Mouse (Mus musculus) kidney, adult 9 months (tissue): ENCODE results near the gene Accs.

Experiments
- DNase-seq: peaks from one replicate; pipeline ENCODE4 v3.0.0; 2022

Accs gene

GRCm38 (mm10) chr2:93851303-93851702 is 1.6 kb upstream of the Accs start:
- no peak for DNase-seq

GRCm38 (mm10) chr2:93850317-93850944 is 688 bp upstream of the Accs start:
- no peak for DNase-seq

GRCm38 (mm10) chr2:93841349-93841748 is 8.4 kb downstream of the Accs start:
- DNase-seq: no peak

- DNase-seq: no peak
Measured at GRCm38 (mm10) chr2:93840109-93840508, 9.6 kb downstream of the Accs start.

GRCm38 (mm10) chr2:93838931-93839330 is 10.8 kb downstream of the Accs start:
- DNase-seq: no peak

- DNase-seq: peak; percentile 90
Measured at GRCm38 (mm10) chr2:93836232-93836785, 13.4 kb downstream of the Accs start.

GRCm38 (mm10) chr2:93835596-93835995 is 14.1 kb downstream of the Accs start:
- no peak for DNase-seq

GRCm38 (mm10) chr2:93823519-93823918 is 26.2 kb downstream of the Accs start:
- peak; percentile 91 for DNase-seq

- DNase-seq: peak; percentile 90
Measured at GRCm38 (mm10) chr2:93822045-93822749, 27.5 kb downstream of the Accs start, which contains the start of gene Ext2. TSS of gene Ext2 (minus strand) at chr2:93822568.

- DNase-seq: no peak
Measured at GRCm38 (mm10) chr2:93817791-93818190, 32.0 kb downstream of the Accs start.

- no peak for DNase-seq
Measured at GRCm38 (mm10) chr2:93813343-93813742, 36.4 kb downstream of the Accs start.

GRCm38 (mm10) chr2:93811812-93812211 is 37.9 kb downstream of the Accs start:
- peak; percentile 52 for DNase-seq

- peak; percentile 49 for DNase-seq
Measured at GRCm38 (mm10) chr2:93809931-93810330, 39.8 kb downstream of the Accs start.

GRCm38 (mm10) chr2:93808071-93808470 is 41.7 kb downstream of the Accs start:
- no peak for DNase-seq

GRCm38 (mm10) chr2:93807440-93807839 is 42.3 kb downstream of the Accs start:
- DNase-seq: no peak

GRCm38 (mm10) chr2:93806487-93807201 is 43.1 kb downstream of the Accs start:
- no peak for DNase-seq

- no peak for DNase-seq
Measured at GRCm38 (mm10) chr2:93805523-93805922, 44.2 kb downstream of the Accs start.

GRCm38 (mm10) chr2:93805066-93805465 is 44.7 kb downstream of the Accs start:
- DNase-seq: no peak

- no peak for DNase-seq
Measured at GRCm38 (mm10) chr2:93802947-93803346, 46.8 kb downstream of the Accs start.

GRCm38 (mm10) chr2:93801097-93801496 is 48.6 kb downstream of the Accs start:
- no peak for DNase-seq

- DNase-seq: no peak
Measured at GRCm38 (mm10) chr2:93797162-93797795, 52.5 kb downstream of the Accs start.

- DNase-seq: no peak
Measured at GRCm38 (mm10) chr2:93794375-93794774, 55.4 kb downstream of the Accs start.
